Comparison of ENCODE assay signal across 32 mouse cellular contexts in the genomic region with DNA sequence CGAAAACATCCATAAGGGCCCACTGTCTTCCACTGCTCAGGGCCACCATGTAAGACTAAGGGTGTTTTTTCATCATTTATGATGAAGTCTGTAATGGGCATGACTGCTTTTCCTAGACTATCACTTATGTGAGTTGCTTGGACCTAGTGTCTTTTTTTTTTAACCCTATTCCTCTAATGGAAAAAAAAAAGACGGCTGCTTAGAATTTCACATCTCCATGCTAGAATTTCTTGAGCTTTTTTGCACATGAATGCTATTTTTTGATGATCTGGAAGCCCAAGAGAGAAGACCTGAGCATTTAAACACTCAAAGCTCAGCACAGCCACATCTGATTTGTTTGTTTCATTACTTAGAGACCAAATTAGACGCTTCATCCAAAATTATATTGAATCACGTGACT. TPM values are rescaled to one million over a fixed set of nuclear protein-coding genes. Genes with fewer than 3 reads are reported as not detected.
"Had no signal": no experiment of that assay in that cellular context is flagged by ENCODE, and none has a peak within 500 bp of the region (broad histone marks: within the 10 kb centered on the region; RNA-seq: fewer than 3 reads in every experiment).

TSS of gene Slc15a5 (minus strand) at position 101 of the 400 bp plus-strand sequence.

- H3K4me1 ChIP-seq: embryonic facial prominence, embryonic 10.5 days; embryonic facial prominence, embryonic 12.5 days; embryonic facial prominence, embryonic 13.5 days; embryonic facial prominence, embryonic 15.5 days; forebrain, embryonic 10.5 days; forebrain, embryonic 12.5 days; forebrain, embryonic 13.5 days; forebrain, embryonic 15.5 days had no signal

- H3K27ac ChIP-seq: embryonic facial prominence, embryonic 10.5 days; embryonic facial prominence, embryonic 12.5 days; embryonic facial prominence, embryonic 13.5 days; embryonic facial prominence, embryonic 15.5 days; forebrain, embryonic 10.5 days; forebrain, embryonic 12.5 days; forebrain, embryonic 13.5 days; forebrain, embryonic 15.5 days; gastrocnemius, adult 2 months; heart, adult 2 months had no signal

- H3K4me3 ChIP-seq: embryonic facial prominence, embryonic 10.5 days; embryonic facial prominence, embryonic 12.5 days; embryonic facial prominence, embryonic 13.5 days; embryonic facial prominence, embryonic 15.5 days; erythroblast, embryonic 14.5 days; forebrain, embryonic 10.5 days; forebrain, embryonic 12.5 days; forebrain, embryonic 13.5 days; forebrain, embryonic 15.5 days; gastrocnemius, adult 2 months; heart, adult 2 months had no signal

- H3K36me3 ChIP-seq: embryonic facial prominence, embryonic 10.5 days; embryonic facial prominence, embryonic 12.5 days; embryonic facial prominence, embryonic 13.5 days; embryonic facial prominence, embryonic 15.5 days; forebrain, embryonic 10.5 days; forebrain, embryonic 12.5 days; forebrain, embryonic 15.5 days had no signal

- H3K9me3 ChIP-seq: embryonic facial prominence, embryonic 10.5 days; embryonic facial prominence, embryonic 12.5 days; embryonic facial prominence, embryonic 13.5 days; embryonic facial prominence, embryonic 15.5 days; forebrain, embryonic 10.5 days; forebrain, embryonic 12.5 days; forebrain, embryonic 13.5 days; forebrain, embryonic 15.5 days had no signal

- H3K9ac ChIP-seq: embryonic facial prominence, embryonic 12.5 days; embryonic facial prominence, embryonic 13.5 days; embryonic facial prominence, embryonic 15.5 days; forebrain, embryonic 12.5 days; forebrain, embryonic 13.5 days; forebrain, embryonic 15.5 days; forebrain, postnatal 0 days had no signal

- DNase-seq: cerebellum, adult 9-10 months; cerebellum, adult 9-11 months; cerebellum, postnatal 10 days; cerebellum, postnatal 14 days; cerebellum, postnatal 25 days; cerebellum, postnatal 36 days; embryo, embryonic 11 days; forebrain, postnatal 0 days; gastrocnemius, adult 2 months; gastrocnemius, postnatal 14 days; gastrocnemius, postnatal 25 days; gastrocnemius, postnatal 36 days; heart, adult 18-20 months; heart, adult 2 months had no signal

- H3K27me3 ChIP-seq: embryonic facial prominence, embryonic 12.5 days; embryonic facial prominence, embryonic 13.5 days; embryonic facial prominence, embryonic 15.5 days; forebrain, embryonic 12.5 days; forebrain, embryonic 13.5 days; forebrain, embryonic 15.5 days had no signal

- H3K4me2 ChIP-seq: embryonic facial prominence, embryonic 12.5 days; embryonic facial prominence, embryonic 13.5 days; embryonic facial prominence, embryonic 15.5 days; forebrain, embryonic 12.5 days; forebrain, embryonic 13.5 days; forebrain, embryonic 15.5 days had no signal

- ATAC-seq: forebrain, embryonic 13.5 days; forebrain, embryonic 14.5 days; forebrain, embryonic 15.5 days; forebrain, embryonic 16.5 days; forebrain, postnatal 0 days had no signal

RNA-seq across cellular contexts. Expression of gene Slc15a5, which starts in this region (rescaled TPM):
- total RNA-seq: common myeloid progenitor, adult 5-6 weeks; gastrocnemius, postnatal 4 days; granulocyte monocyte progenitor cell, adult 5-6 weeks; heart, adult 2 months; heart, adult 8-10 months had no signal
- polyA plus RNA-seq: embryonic facial prominence, embryonic 10.5 days; embryonic facial prominence, embryonic 11.5 days; embryonic facial prominence, embryonic 13.5 days; embryonic facial prominence, embryonic 14.5 days; erythroblast, embryonic 14.5 days; forebrain, embryonic 10.5 days; forebrain, embryonic 11.5 days; forebrain, embryonic 12.5 days; forebrain, embryonic 13.5 days; forebrain, embryonic 14.5 days; forebrain, embryonic 15.5 days; heart, adult 2 months had no signal
